Mouse (Mus musculus): ENCODE measurements at regions not wholly inside any gene's neighbourhood (a gene's known extent, or its start where the extent isn't known, plus 50 kb on each side); places are given as distances from the start of the nearest gene placed in this dataset.

DNA sequence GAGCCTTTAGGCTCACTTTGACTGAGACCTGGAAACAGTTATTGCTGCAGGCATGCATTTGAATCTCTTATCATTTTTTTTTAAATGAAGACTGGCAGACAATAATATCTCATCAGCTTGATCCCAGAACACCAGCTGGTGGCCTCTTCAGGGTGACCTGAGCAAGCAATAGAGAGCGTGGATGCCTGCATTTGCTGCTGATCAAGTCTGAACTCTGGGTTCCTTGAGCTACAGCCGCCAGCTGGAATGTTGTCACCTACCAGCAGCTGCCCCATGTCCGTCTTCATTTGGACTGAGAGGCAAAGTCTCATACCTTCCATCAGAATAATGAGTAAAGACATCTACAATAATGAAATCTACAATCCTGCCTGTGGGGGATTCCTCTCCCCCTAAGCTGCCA, 2466.3 kb upstream of the 5930422O12Rik start:
- no peak for TF ChIP-seq CTCF (IDR thresholded peaks at IDR 0.05; ENCODE audit: low read depth, low read length)
- TF ChIP-seq POLR2A (IDR thresholded peaks at IDR 0.05; ENCODE audit: extremely low read depth, insufficient read depth, low read length), result no peak
